Mouse (Mus musculus): ENCODE data around the gene Chrm1. TPM values are rescaled to one million over a fixed set of nuclear protein-coding genes. Genes with fewer than 3 reads are reported as not detected.

The Chrm1 gene
- polyA plus RNA-seq (2015; fragmentation: Illumina TruSeq; extraction: RNeasy Lipid Tissue Mini Kit (QIAGEN cat#74804); ENCODE audit: insufficient read depth, low replicate concordance) = not detected

GRCm38 (mm10) chr19:8663360-8663839 lies at the start of gene Chrm1:
Chrm1 (plus strand) TSS chr19:8663789.

GRCm38 (mm10) chr19:8617904-8618303 lies 45.7 kb upstream of the Chrm1 start, which contains the start of gene Slc22a6:
Slc22a6 (plus strand) TSS chr19:8618039.

GRCm38 (mm10) chr19:8722907-8723573 lies 59.5 kb downstream of the Chrm1 start, which contains the start of gene Slc3a2:
Slc3a2 (minus strand) TSS chr19:8723369.

Other genes with a start within 250 kb of the Chrm1 start
- gene Slc22a8, start 72.5 kb upstream of the Chrm1 start, polyA plus RNA-seq (2015; fragmentation: Illumina TruSeq; extraction: RNeasy Lipid Tissue Mini Kit (QIAGEN cat#74804); ENCODE audit: insufficient read depth, low replicate concordance) = not detected
- gene Slc22a6, start 45.8 kb upstream of the Chrm1 start, polyA plus RNA-seq (2015; fragmentation: Illumina TruSeq; extraction: RNeasy Lipid Tissue Mini Kit (QIAGEN cat#74804); ENCODE audit: insufficient read depth, low replicate concordance) = not detected
- 149 TPM for gene Slc3a2, start 59.6 kb downstream of the Chrm1 start, polyA plus RNA-seq (2015; fragmentation: Illumina TruSeq; extraction: RNeasy Lipid Tissue Mini Kit (QIAGEN cat#74804); ENCODE audit: insufficient read depth, low replicate concordance)
- 70.3 TPM for gene Wdr74, start 72.0 kb downstream of the Chrm1 start, polyA plus RNA-seq (2015; fragmentation: Illumina TruSeq; extraction: RNeasy Lipid Tissue Mini Kit (QIAGEN cat#74804); ENCODE audit: insufficient read depth, low replicate concordance)
- not detected for gene 1700092M07Rik, start 76.9 kb downstream of the Chrm1 start, polyA plus RNA-seq (2015; fragmentation: Illumina TruSeq; extraction: RNeasy Lipid Tissue Mini Kit (QIAGEN cat#74804); ENCODE audit: insufficient read depth, low replicate concordance)
- 145 TPM for gene Stx5a, start 77.6 kb downstream of the Chrm1 start, polyA plus RNA-seq (2015; fragmentation: Illumina TruSeq; extraction: RNeasy Lipid Tissue Mini Kit (QIAGEN cat#74804); ENCODE audit: insufficient read depth, low replicate concordance)
- 395 TPM for gene Nxf1, start 93.3 kb downstream of the Chrm1 start, polyA plus RNA-seq (2015; fragmentation: Illumina TruSeq; extraction: RNeasy Lipid Tissue Mini Kit (QIAGEN cat#74804); ENCODE audit: insufficient read depth, low replicate concordance)
- 36.9 TPM for gene Tmem223, start 107.2 kb downstream of the Chrm1 start, polyA plus RNA-seq (2015; fragmentation: Illumina TruSeq; extraction: RNeasy Lipid Tissue Mini Kit (QIAGEN cat#74804); ENCODE audit: insufficient read depth, low replicate concordance)
- 89.0 TPM for gene Tmem179b, start 110.7 kb downstream of the Chrm1 start, polyA plus RNA-seq (2015; fragmentation: Illumina TruSeq; extraction: RNeasy Lipid Tissue Mini Kit (QIAGEN cat#74804); ENCODE audit: insufficient read depth, low replicate concordance)
- 4.8 TPM for gene Taf6l, start 122.6 kb downstream of the Chrm1 start, polyA plus RNA-seq (2015; fragmentation: Illumina TruSeq; extraction: RNeasy Lipid Tissue Mini Kit (QIAGEN cat#74804); ENCODE audit: insufficient read depth, low replicate concordance)
- gene Polr2g, start 134.8 kb downstream of the Chrm1 start, polyA plus RNA-seq (2015; fragmentation: Illumina TruSeq; extraction: RNeasy Lipid Tissue Mini Kit (QIAGEN cat#74804); ENCODE audit: insufficient read depth, low replicate concordance) = 131 TPM
- 3.1 TPM for gene Zbtb3, start 138.8 kb downstream of the Chrm1 start, polyA plus RNA-seq (2015; fragmentation: Illumina TruSeq; extraction: RNeasy Lipid Tissue Mini Kit (QIAGEN cat#74804); ENCODE audit: insufficient read depth, low replicate concordance)
- gene Ttc9c, start 155.5 kb downstream of the Chrm1 start, polyA plus RNA-seq (2015; fragmentation: Illumina TruSeq; extraction: RNeasy Lipid Tissue Mini Kit (QIAGEN cat#74804); ENCODE audit: insufficient read depth, low replicate concordance) = 67.2 TPM
- gene Hnrnpul2, start 156.2 kb downstream of the Chrm1 start, polyA plus RNA-seq (2015; fragmentation: Illumina TruSeq; extraction: RNeasy Lipid Tissue Mini Kit (QIAGEN cat#74804); ENCODE audit: insufficient read depth, low replicate concordance) = 172 TPM
- not detected for gene AC129217.1, start 166.0 kb downstream of the Chrm1 start, polyA plus RNA-seq (2015; fragmentation: Illumina TruSeq; extraction: RNeasy Lipid Tissue Mini Kit (QIAGEN cat#74804); ENCODE audit: insufficient read depth, low replicate concordance)
- 33.6 TPM for gene Bscl2, start 173.7 kb downstream of the Chrm1 start, polyA plus RNA-seq (2015; fragmentation: Illumina TruSeq; extraction: RNeasy Lipid Tissue Mini Kit (QIAGEN cat#74804); ENCODE audit: insufficient read depth, low replicate concordance)
- gene Gng3, start 175.4 kb downstream of the Chrm1 start, polyA plus RNA-seq (2015; fragmentation: Illumina TruSeq; extraction: RNeasy Lipid Tissue Mini Kit (QIAGEN cat#74804); ENCODE audit: insufficient read depth, low replicate concordance) = 0.14 TPM
- gene Lrrn4cl, start 187.0 kb downstream of the Chrm1 start, polyA plus RNA-seq (2015; fragmentation: Illumina TruSeq; extraction: RNeasy Lipid Tissue Mini Kit (QIAGEN cat#74804); ENCODE audit: insufficient read depth, low replicate concordance) = 0.33 TPM
- gene Ubxn1, start 207.7 kb downstream of the Chrm1 start, polyA plus RNA-seq (2015; fragmentation: Illumina TruSeq; extraction: RNeasy Lipid Tissue Mini Kit (QIAGEN cat#74804); ENCODE audit: insufficient read depth, low replicate concordance) = 103 TPM
- 14.9 TPM for gene Uqcc3, start 217.1 kb downstream of the Chrm1 start, polyA plus RNA-seq (2015; fragmentation: Illumina TruSeq; extraction: RNeasy Lipid Tissue Mini Kit (QIAGEN cat#74804); ENCODE audit: insufficient read depth, low replicate concordance)
- gene Lbhd1, start 219.9 kb downstream of the Chrm1 start, polyA plus RNA-seq (2015; fragmentation: Illumina TruSeq; extraction: RNeasy Lipid Tissue Mini Kit (QIAGEN cat#74804); ENCODE audit: insufficient read depth, low replicate concordance) = 85.8 TPM
- gene Gm49403, start 220.1 kb downstream of the Chrm1 start, polyA plus RNA-seq (2015; fragmentation: Illumina TruSeq; extraction: RNeasy Lipid Tissue Mini Kit (QIAGEN cat#74804); ENCODE audit: insufficient read depth, low replicate concordance) = not detected
- gene 1810009A15Rik, start 225.1 kb downstream of the Chrm1 start, polyA plus RNA-seq (2015; fragmentation: Illumina TruSeq; extraction: RNeasy Lipid Tissue Mini Kit (QIAGEN cat#74804); ENCODE audit: insufficient read depth, low replicate concordance) = 31.6 TPM
- gene Gm49416, start 225.1 kb downstream of the Chrm1 start, polyA plus RNA-seq (2015; fragmentation: Illumina TruSeq; extraction: RNeasy Lipid Tissue Mini Kit (QIAGEN cat#74804); ENCODE audit: insufficient read depth, low replicate concordance) = not detected
- 8.5 TPM for gene Ints5, start 229.2 kb downstream of the Chrm1 start, polyA plus RNA-seq (2015; fragmentation: Illumina TruSeq; extraction: RNeasy Lipid Tissue Mini Kit (QIAGEN cat#74804); ENCODE audit: insufficient read depth, low replicate concordance)
- 156 TPM for gene Ganab, start 234.3 kb downstream of the Chrm1 start, polyA plus RNA-seq (2015; fragmentation: Illumina TruSeq; extraction: RNeasy Lipid Tissue Mini Kit (QIAGEN cat#74804); ENCODE audit: insufficient read depth, low replicate concordance)